Mouse (Mus musculus): Measurements from ENCODE around the gene Zcchc18.
"Not testable (repeated sequence)": the region's sequence is repeated elsewhere in the genome, so short reads cannot be mapped to it uniquely, and the experiment has no call there.

Zcchc18 gene

GRCm38 (mm10) chrX:136992978-136993547, at the start of gene Zcchc18:
Zcchc18 (plus strand) TSS chrX:136993155.
- DNase-seq (ENCODE audit: low spot score), result peak; percentile 56

- peak; percentile 78 for DNase-seq (ENCODE audit: low spot score)
These were observed 35.2 kb upstream of the Zcchc18 start for GRCm38 (mm10) chrX:136957583-136958279.

- not testable (repeated sequence) for DNase-seq (ENCODE audit: low spot score)
These were observed 34.7 kb upstream of the Zcchc18 start for GRCm38 (mm10) chrX:136958300-136958699.

- DNase-seq (ENCODE audit: low spot score), result no peak
These were observed 33.3 kb upstream of the Zcchc18 start for GRCm38 (mm10) chrX:136959688-136960087.

- not testable (repeated sequence) for DNase-seq (ENCODE audit: low spot score)
These were observed 17.6 kb upstream of the Zcchc18 start, which contains the start of gene Tmsb15b2 for GRCm38 (mm10) chrX:136975397-136975796. Tmsb15b2 (minus strand) TSS chrX:136975497.

GRCm38 (mm10) chrX:136976424-136977084, 16.4 kb upstream of the Zcchc18 start, which contains the start of the genes Tmsb15l and Tmsb15b1:
Tmsb15l (minus strand) TSS chrX:136976869.
Tmsb15b1 (minus strand) TSS chrX:136976874.
- no peak for DNase-seq (ENCODE audit: low spot score)

GRCm38 (mm10) chrX:136978616-136979015, 14.3 kb upstream of the Zcchc18 start:
- DNase-seq (ENCODE audit: low spot score), result no peak

- DNase-seq (ENCODE audit: low spot score), result no peak
These were observed 6.9 kb upstream of the Zcchc18 start for GRCm38 (mm10) chrX:136986039-136986438.

GRCm38 (mm10) chrX:136991274-136991673, 1.7 kb upstream of the Zcchc18 start:
- no peak for DNase-seq (ENCODE audit: low spot score)

- DNase-seq (ENCODE audit: low spot score), result no peak
These were observed 577 bp upstream of the Zcchc18 start for GRCm38 (mm10) chrX:136992191-136992965.

GRCm38 (mm10) chrX:136993641-136994040, 686 bp downstream of the Zcchc18 start:
- no peak for DNase-seq (ENCODE audit: low spot score)

- no peak for DNase-seq (ENCODE audit: low spot score)
These were observed 3.3 kb downstream of the Zcchc18 start for GRCm38 (mm10) chrX:136996256-136996655.

GRCm38 (mm10) chrX:137015099-137015709, 22.2 kb downstream of the Zcchc18 start:
- peak; percentile 35 for DNase-seq (ENCODE audit: low spot score)

GRCm38 (mm10) chrX:137017668-137018067, 24.7 kb downstream of the Zcchc18 start:
- DNase-seq (ENCODE audit: low spot score), result no peak

- DNase-seq (ENCODE audit: low spot score), result peak; percentile 61
These were observed 26.4 kb downstream of the Zcchc18 start for GRCm38 (mm10) chrX:137019310-137019709.

- no peak for DNase-seq (ENCODE audit: low spot score)
These were observed 38.0 kb downstream of the Zcchc18 start for GRCm38 (mm10) chrX:137030916-137031315.

- no peak for DNase-seq (ENCODE audit: low spot score)
These were observed 38.8 kb downstream of the Zcchc18 start for GRCm38 (mm10) chrX:137031726-137032125.

- DNase-seq (ENCODE audit: low spot score), result no peak
These were observed 41.4 kb downstream of the Zcchc18 start for GRCm38 (mm10) chrX:137034322-137034721.

GRCm38 (mm10) chrX:137037470-137037999, 44.6 kb downstream of the Zcchc18 start:
- no peak for DNase-seq (ENCODE audit: low spot score)

GRCm38 (mm10) chrX:137038000-137038483, 45.1 kb downstream of the Zcchc18 start, which contains the start of gene Slc25a53:
Slc25a53 (minus strand) TSS chrX:137038302.
- peak; percentile 35 for DNase-seq (ENCODE audit: low spot score)

GRCm38 (mm10) chrX:137038502-137038901, 45.5 kb downstream of the Zcchc18 start:
- DNase-seq (ENCODE audit: low spot score), result no peak

Data from layer of hippocampus, adult 9-10 months (tissue).